Mouse (Mus musculus) thymus, adult 18-20 months (tissue): ENCODE measurements around the gene Fgd5.
"Not testable (repeated sequence)": the region's sequence is repeated elsewhere in the genome, so short reads cannot be mapped to it uniquely, and the experiment has no call there.

Experiments
- DNase-seq, 2 experiments: peaks; one replicate each; pipeline ENCODE4 v3.0.0; 2022; ENCODE audit warnings: mixed read lengths in 2 of 2

The Fgd5 gene

DNA sequence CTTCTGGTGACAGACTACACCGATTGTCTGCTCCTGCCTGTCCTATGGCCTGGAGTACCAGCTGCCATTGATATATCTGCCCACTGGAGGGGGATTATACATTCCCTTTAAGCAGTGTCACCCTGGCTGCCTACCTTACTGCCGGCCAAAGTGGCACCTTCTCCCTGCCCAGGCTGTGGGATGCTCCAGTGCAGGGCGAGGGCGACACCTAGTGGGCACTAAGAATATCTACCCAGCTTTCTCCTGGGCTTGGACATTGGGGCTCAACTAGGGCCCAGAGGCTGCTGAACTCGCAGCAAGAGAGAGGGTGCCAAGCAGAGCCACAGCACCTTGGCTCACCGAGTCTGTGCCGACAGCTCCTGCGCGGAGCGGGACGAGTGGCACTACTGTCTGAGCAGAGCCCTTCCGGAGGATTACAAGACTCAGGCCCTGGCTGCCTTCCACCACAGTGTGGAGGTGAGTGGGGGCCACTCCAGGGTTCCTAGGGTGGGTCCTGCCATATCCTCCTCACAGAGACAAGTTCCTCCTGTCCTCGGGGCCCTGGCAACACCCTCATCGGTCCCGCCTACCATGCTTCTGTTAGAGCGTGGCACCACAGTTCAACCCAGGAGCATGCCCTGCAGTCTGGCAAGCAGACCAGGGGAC is 88.6 kb downstream of the Fgd5 start:
- DNase-seq = peak; percentile 15 to 23

DNA sequence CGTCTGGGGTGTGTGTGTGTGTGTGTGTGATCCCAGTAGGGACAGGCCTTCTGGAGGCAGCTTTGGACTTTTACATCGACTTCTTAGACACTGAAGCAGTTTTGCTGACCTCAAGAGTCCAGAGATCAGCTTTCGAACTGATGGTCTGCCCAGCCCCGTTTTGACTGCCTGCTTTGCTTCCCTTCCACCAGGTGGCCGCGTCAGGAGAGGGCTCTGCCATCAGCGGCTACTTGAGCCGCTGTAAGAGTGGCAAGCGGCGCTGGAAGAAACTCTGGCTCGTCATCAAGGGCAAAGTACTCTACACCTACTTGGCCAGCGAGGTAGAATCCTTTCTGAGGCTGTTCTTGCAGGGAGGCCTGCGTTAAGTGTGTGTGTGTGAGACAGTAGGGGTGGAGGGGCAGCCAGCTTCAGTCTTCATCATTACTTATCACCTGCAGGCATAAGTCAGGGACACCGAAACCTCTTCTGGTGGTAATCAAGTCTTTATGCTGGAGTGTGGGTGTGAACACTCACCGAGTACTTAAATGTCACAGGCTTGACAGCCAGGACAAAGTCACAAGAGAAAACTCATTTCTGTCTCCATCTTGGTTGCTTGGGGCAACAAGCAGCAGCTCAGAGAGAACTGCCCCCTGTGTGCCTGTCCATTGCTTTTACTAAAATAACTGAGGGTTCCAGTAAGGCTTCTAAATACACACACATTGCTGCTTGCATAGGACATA is 92.6 kb downstream of the Fgd5 start:
- no peak for DNase-seq

DNA sequence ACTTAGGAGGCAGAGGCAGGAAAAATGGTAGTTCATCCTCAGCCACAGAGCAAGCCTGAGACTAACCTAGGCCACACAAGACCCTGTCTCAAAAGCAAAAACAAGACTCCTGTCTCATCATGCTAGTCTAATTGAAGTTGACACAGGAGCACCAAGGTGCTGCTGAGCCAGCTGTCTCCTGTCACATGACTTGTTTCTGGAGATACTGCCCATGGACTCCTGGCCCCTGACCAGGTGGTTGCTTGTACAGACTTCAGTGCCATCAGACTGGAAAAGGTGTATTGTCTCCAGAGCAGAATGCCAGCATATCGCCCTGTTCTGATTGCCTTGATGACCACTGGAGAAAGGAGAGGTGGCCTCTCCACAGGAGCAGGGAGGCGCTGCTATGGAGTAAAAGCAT is 102.1 kb downstream of the Fgd5 start:
- no peak for DNase-seq

DNA sequence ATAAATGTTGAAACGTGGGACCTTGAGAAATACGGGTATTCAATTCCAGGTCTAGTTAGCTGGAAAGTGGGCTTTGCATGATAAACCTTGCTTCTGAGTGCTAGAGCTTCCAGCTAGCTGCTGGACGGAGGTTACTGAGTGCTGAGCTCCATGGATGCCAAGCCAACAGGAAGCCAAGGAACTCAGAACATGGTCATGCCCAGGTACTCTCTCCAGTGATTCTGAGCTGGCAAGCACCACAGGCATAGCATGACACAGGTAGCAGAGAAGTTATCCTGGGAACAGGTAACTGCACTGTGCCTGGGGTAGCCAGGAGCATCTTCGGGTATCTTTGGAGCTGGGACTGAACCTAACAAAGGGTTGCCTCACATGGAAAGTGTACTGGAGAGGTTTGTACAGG is 104.1 kb downstream of the Fgd5 start:
- no peak for DNase-seq

DNA sequence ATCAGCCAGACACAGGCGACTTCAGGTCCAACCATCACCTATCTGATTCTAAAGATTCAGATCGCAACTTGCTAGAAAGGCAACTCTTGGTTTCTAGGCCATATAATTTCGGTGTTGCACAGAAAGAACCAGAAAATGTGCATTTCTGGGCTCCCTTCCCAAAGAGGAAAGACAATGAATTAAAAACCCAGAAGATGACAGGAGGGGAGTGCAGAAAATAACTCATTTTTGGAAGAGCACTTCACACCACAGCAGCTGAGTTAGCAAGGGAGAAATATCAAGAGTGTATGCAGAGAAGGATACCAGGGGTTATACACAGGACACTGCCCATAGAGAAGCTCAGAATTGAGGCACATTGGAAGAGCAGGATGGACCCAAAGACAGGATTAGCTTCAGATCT is 106.3 kb downstream of the Fgd5 start:
- DNase-seq = no peak

DNA sequence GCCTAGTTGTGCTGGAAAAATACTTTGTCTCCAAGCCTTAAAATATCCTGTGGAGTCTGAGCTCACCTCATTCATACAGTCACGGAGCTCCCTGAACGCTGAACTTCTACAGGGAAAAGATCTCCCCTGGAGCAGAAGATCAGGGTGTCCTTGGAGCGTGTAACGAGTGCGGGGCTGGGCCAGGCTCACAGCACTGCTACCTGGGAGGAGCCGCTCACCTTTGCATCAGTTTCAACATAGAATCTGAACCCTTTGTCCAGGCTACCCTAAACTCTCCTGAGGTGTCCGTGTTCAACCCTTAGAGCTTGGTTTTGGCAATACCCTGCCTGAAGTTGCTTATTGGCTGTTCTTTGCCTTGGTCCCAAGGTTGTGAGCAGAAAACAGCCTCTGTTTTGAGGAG is 110.5 kb downstream of the Fgd5 start:
- not testable (repeated sequence) for DNase-seq

DNA sequence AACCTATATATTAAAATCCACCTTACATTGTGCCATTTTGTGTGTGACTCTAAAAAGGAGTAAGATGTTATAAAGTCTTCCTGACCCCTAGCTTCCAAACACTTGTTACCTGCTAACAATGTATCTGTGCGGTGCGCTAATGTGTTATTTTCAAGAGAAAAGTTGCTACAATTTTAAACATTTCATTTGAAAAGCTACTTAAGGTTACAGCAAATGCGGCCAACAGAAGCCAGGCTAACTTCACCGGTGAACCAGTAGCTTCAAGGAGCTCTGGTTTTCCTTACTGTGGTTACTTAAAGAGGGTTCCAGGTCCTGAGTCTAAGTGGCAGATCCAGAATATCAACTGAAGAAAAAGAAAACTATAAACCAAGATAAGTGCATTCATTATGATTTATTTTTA is 111.3 kb downstream of the Fgd5 start:
- no peak for DNase-seq

DNA sequence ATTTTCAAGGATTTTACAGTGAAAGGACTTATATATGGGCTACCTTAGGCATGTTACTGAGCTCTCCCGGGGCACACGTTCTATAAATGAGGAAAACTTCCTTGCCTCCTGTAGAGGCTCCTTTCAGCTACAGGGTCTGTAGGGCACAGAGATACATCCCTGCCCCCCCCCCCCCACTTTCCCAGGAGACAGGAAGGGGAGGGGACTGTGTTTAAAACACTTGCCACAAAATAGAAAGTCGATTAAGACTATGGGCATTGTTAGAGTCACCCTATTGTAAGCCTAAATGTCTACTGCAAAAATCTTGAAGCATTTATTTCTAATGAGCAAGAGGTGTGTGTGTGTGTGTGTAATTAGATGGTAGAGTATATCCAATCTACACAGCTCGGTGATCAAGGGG is 111.8 kb downstream of the Fgd5 start:
- no peak for DNase-seq

DNA sequence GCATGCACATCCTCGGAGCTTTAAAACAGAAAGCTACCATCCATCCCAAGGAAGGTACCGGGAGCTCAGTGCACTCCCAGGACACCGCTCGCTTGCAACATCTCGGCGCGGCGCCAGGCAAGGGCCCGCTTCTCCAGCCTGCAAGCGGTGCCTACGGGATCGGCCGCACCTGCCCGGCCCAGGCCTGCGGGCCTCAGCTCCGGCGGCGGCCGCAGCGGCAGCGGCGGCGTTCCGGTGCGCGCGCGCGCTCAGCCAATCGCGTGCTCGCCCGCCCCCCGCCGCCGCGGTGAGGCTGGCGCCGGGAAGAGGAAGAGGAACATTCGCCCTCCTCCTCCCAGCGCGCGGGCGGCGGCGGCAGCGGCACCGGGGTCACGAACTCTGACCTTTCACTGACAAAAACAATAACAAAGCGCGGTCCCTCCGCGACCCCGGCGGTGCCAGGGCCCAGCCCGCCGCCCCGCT is 112.5 kb downstream of the Fgd5 start, which contains the start of gene Nr2c2:
Gene Nr2c2, plus strand, starts transcription at position 261 of the 462 bp plus-strand sequence.
- DNase-seq = peak; percentile 80 to 82

DNA sequence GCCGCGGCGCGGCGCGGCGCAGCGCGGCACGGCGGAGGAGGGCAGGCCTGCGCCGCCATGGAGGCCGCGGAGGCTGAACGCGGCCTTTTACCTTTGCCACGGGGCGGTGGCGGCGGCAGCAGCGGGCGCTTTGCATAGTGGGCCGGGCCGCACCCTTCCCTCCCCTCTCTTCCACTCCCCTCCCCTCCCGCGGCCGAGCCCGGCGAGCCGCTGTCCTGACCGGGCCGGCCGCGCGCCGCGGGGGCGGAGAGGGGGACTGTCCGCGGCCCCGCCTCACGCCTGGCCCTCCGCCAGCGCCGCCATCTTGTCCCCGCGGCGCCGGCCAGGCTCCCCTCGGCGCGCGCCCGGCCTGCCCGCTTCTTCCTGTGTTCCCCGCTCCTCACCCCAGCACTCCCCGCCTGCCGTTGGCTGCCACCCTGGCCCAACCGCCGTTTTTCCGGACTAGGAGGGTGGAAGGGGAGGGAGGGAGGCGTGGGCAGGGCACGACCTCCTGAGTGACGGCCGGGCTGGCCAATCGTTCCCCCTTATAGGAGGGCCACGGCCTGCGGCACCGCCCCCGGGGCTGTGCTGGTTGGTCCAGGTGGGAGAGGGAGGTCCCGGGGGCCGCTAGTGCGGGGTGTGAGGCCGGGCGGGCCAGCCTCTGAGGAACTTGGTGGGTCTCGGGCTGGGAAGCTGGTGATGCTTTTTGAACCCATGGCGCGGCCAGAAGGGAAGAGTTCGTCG is 113.2 kb downstream of the Fgd5 start:
- peak; percentile 99 to 100 for DNase-seq

DNA sequence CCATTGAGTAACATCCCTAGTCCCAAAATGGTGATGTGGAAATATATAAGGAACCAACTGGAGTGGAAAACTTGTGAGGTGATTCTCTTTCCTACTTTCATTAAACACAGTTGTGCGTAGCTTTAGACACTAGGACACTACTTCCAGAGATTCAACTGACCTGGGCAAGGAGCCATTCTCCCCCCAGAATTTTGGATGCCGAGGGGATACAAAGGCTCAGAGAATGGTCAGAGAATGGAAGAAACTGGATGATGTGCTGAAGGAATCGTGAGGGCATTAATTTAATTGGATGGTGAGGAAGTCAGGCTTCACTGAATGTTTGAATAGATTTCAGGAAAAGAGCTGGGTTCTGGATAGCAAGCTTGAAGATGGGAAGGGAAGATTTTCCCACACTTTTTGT is 114.1 kb downstream of the Fgd5 start:
- no peak for DNase-seq

DNA sequence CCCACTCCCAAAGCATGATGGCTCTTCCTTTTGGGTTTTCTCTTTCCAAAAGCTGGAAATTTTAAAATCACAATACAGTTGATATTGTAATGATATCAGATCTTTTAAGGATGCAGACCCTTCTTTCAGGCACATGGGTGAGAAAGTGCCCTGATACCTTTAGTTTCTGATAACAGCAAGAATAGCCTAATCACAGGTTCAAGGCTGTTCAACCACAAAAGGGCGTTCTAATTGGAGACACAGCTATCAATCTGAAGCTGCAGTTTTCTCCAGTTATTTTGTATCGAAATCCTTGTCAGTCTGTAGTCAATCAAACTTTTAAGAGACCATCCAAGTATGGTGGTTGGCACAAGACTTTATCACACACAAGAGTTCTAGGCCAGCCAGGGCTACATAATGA is 115.2 kb downstream of the Fgd5 start:
- DNase-seq = no peak

DNA sequence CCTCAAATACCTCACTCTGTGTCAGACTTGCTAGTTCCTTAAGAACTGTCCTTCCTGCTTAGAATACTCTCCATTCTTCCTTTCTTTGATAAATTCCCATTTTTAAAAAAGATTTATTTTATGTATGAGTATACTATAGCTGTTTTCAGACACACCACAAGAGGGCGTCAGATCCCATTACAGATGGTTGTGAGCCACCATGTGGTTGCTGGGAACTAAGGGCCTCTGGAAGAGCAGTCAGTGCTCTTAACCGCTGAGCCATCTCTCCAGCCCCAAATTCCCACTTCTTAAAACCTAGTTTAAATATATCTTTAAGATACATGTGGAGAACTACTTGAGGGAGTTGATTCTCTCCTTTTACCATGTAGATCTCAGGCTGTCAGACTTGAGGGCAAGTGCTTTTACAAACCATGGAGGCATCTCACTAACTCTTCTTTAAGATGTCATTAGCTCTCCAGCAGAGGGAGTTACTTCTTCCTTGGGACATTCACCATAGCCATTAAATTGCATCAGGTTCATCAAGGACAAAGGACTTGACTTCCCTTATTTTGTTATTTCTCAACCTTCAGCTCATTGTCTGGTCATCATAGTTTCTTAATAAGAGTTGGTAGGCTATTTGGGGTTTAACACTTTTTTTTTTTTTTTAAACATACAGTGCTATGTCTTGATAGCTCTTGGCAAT is 122.1 kb downstream of the Fgd5 start:
- DNase-seq = no peak

DNA sequence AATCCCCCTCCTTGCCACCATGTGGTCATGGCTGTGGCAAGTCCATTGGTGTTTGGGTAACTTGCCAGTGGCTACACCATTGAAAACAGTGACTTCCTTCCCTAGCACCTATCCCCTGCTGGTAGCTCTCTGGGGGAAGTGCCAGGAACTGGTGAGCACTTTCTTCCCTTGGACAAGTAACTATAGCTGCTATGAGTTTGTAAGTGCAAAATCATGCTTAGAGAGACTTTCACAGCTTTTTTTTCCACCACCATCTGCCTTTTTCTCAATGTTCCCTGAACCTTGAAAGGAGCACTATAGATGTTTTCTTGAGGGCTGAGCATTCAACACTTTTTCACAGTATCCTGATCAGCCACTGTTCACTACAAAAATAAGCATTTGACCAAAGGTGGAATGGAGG is 145.9 kb downstream of the Fgd5 start:
- DNase-seq = no peak
